Mouse (Mus musculus): ENCODE measurements around the gene Adcy5. TPM values are rescaled to one million over a fixed set of nuclear protein-coding genes. Genes with fewer than 3 reads are reported as not detected.

Gene Adcy5
- polyA plus RNA-seq, 1 experiment from 2014 or later: 3.0 TPM

DNA sequence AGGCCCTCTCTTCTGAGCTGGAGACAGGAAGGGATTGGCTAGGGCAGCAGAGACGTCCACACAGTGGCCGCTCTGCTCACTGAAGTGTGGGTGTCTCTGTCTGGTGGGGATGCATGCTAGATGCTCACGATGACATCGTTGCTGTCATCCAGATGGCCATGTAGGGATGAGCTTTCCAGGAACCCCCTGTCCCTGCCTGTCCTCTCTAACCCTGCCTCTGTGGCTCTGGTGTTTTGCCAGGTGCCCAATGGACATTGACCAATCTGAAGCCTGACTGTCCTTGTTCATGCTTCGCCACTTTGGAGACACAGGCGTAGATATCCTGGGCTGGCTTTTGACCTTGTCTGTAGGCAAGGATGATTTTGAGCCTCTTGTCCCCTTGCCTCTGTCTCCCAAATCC, 95.1 kb downstream of the Adcy5 start:
- Histone ChIP-seq H3K4me3 (replicated peaks; ENCODE audit: low read length) (no peak overlapping the region), H3K4me1 (ENCODE audit: control insufficient read depth, insufficient read depth, low read length) (no peaks in the 10 kb centered on the region), H3K9ac (ENCODE audit: low read length) (no peak overlapping the region), H3K36me3 (ENCODE audit: control insufficient read depth, insufficient read depth, low read length) (no peaks in the 10 kb centered on the region), H3K4me2 (ENCODE audit: low read depth, low read length) (no peak overlapping the region), H3K27me3 (ENCODE audit: control insufficient read depth, insufficient read depth, low read length) (no peaks in the 10 kb centered on the region), H3K27ac (ENCODE audit: low read length) (no peak overlapping the region), H3K9me3 (replicated peaks; ENCODE audit: control insufficient read depth, low read length) (no peaks in the 10 kb centered on the region)
- ATAC-seq (ENCODE audit: insufficient read depth, low FRiP score): no peak
- 89% methylated on average over 6 of the region's 6 CpGs for WGBS

DNA sequence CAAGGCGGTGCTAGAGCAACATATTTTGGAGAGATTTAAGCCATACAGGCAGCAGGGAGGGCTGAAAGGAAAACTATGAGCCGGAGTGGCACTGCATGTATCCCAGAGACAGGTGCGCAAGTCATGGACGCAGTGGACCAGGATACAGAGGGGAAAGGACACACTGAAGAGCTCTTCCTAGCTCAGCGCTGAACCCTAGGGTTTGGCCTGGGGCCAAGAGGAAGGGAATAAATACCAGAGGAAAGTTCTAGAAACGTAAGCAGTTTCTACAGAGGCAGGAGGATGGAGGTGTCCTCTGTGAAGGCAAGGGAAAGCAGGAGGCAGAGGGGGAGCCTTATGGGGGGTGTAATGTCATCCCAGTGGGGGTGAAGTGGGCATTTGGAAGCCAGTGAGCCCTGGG, 97.0 kb downstream of the Adcy5 start:
- Histone ChIP-seq H3K9me3 (replicated peaks; ENCODE audit: control insufficient read depth, low read length) (no peaks in the 10 kb centered on the region), H3K4me1 (ENCODE audit: control insufficient read depth, insufficient read depth, low read length) (no peaks in the 10 kb centered on the region), H3K9ac (ENCODE audit: low read length) (no peak overlapping the region), H3K4me2 (ENCODE audit: low read depth, low read length) (no peak overlapping the region), H3K36me3 (ENCODE audit: control insufficient read depth, insufficient read depth, low read length) (no peaks in the 10 kb centered on the region), H3K27ac (ENCODE audit: low read length) (no peak overlapping the region), H3K4me3 (replicated peaks; ENCODE audit: low read length) (no peak overlapping the region), H3K27me3 (ENCODE audit: control insufficient read depth, insufficient read depth, low read length) (no peaks in the 10 kb centered on the region)
- 76% methylated on average over 6 of the region's 6 CpGs for WGBS
- no peak for ATAC-seq (ENCODE audit: insufficient read depth, low FRiP score)

DNA sequence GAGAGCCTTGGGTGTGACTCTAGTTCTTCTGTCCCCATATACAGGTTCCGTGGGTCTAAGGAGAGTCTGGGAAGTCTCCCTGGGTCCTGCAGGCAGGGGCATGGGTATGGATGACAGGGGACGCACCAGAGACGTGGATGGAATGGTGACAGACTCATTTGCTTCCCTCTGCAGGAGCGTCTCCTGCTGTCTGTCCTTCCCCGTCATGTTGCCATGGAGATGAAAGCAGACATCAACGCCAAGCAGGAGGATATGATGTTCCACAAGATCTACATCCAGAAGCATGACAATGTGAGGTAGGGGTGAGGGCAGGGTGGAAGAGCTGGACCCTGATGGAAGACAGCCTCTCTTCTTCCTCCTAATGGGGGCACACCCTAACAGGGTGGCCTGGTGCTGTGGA, 98.3 kb downstream of the Adcy5 start:
- 66% methylated on average over 6 of the region's 6 CpGs for WGBS
- H3K9ac ChIP-seq (ENCODE audit: low read length): no peak overlapping the region
- H3K27ac ChIP-seq (ENCODE audit: low read length): no peak overlapping the region
- H3K27me3 ChIP-seq (ENCODE audit: control insufficient read depth, insufficient read depth, low read length): no peaks in the 10 kb centered on the region
- H3K4me3 ChIP-seq (replicated peaks; ENCODE audit: low read length): no peak overlapping the region
- no peak for ATAC-seq (ENCODE audit: insufficient read depth, low FRiP score)
- H3K9me3 ChIP-seq (replicated peaks; ENCODE audit: control insufficient read depth, low read length): no peaks in the 10 kb centered on the region
- H3K4me1 ChIP-seq (ENCODE audit: control insufficient read depth, insufficient read depth, low read length): no peaks in the 10 kb centered on the region
- no peak overlapping the region for H3K4me2 ChIP-seq (ENCODE audit: low read depth, low read length)
- no peaks in the 10 kb centered on the region for H3K36me3 ChIP-seq (ENCODE audit: control insufficient read depth, insufficient read depth, low read length)

DNA sequence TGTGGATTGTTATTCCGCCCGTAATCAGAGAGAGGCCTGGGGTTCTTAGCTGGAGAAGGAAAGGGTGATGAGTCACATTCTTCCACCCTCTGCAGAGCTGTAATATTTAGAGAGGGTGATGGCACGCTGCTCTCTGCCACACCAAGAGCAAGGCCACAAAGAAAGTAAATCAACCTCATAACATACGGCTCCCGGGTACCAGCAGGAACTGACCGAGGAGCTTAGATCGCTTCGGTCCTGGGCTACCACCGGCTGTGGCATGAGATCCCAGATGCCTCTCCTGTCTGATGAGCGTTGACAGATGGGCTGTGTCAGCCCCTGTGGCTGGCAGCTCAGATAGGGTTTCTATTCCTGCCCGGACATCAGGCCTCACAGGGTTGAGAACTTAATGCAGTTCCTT, 101.3 kb downstream of the Adcy5 start:
- H3K9me3 ChIP-seq (replicated peaks; ENCODE audit: control insufficient read depth, low read length): no peaks in the 10 kb centered on the region
- no peak overlapping the region for H3K27ac ChIP-seq (ENCODE audit: low read length)
- WGBS: 64% methylated on average over 11 of the region's 11 CpGs
- no peak overlapping the region for H3K4me3 ChIP-seq (replicated peaks; ENCODE audit: low read length)
- no peak overlapping the region for H3K4me2 ChIP-seq (ENCODE audit: low read depth, low read length)
- no peaks in the 10 kb centered on the region for H3K4me1 ChIP-seq (ENCODE audit: control insufficient read depth, insufficient read depth, low read length)
- no peaks in the 10 kb centered on the region for H3K36me3 ChIP-seq (ENCODE audit: control insufficient read depth, insufficient read depth, low read length)
- ATAC-seq (ENCODE audit: insufficient read depth, low FRiP score): no peak
- no peaks in the 10 kb centered on the region for H3K27me3 ChIP-seq (ENCODE audit: control insufficient read depth, insufficient read depth, low read length)
- H3K9ac ChIP-seq (ENCODE audit: low read length): peak overlapping the region; percentile 24; the same call in 1 of the 2 replicates

DNA sequence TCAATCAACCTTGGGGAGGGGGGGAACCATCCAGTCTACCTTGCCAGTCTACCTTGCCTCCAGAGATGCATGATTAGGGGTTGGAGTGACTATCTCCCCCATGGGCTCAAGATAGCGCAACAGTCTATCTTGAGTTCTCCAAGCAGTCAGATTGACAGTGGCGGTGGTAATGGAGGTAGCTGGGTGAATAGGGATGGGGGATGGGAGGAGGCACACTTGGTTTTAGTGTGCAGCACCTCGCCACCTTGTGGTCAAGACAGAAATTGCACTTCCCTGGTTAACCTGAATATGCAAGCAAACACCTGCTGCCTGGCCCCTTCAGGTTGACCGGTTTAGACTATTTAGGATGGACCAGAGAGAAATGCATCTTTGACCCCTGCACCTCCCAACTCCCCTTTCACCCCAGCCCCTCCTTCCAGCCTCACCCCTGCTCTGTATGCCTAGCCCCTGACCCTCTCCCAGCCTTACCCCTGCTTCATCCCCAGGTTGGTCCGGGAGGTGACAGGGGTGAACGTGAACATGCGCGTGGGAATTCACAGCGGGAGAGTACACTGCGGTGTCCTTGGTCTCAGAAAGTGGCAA, 115.8 kb downstream of the Adcy5 start:
- Histone ChIP-seq H3K27ac (ENCODE audit: low read length) (no peak overlapping the region), H3K4me1 (ENCODE audit: control insufficient read depth, insufficient read depth, low read length) (no peaks in the 10 kb centered on the region), H3K4me3 (replicated peaks; ENCODE audit: low read length) (no peak overlapping the region), H3K36me3 (ENCODE audit: control insufficient read depth, insufficient read depth, low read length) (no peaks in the 10 kb centered on the region), H3K9me3 (replicated peaks; ENCODE audit: control insufficient read depth, low read length) (no peaks in the 10 kb centered on the region), H3K4me2 (ENCODE audit: low read depth, low read length) (no peak overlapping the region), H3K9ac (ENCODE audit: low read length) (no peak overlapping the region), H3K27me3 (ENCODE audit: control insufficient read depth, insufficient read depth, low read length) (no peaks in the 10 kb centered on the region)
- 44% methylated on average over 10 of the region's 10 CpGs for WGBS
- peak; percentile 17; the same call in 1 of the 2 replicates for ATAC-seq (ENCODE audit: insufficient read depth, low FRiP score)

DNA sequence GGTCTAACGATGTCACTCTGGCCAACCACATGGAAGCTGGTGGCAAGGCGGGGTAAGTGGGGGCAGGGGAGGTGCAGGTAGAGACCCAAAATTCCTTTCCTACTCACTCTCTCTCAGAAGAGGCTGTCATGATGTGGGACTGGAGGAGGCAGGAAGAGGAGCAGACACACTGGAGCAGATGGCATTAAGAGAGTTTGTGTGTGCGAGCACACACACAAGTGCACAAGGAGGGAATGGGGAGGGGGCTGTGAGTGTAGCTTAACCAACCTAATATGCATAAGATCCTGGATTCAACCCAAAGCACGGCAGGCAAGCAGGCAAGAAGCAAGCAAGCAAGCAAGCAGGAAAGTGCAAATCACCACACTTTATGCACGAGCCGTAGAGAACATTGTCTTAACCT, 116.3 kb downstream of the Adcy5 start:
- Histone ChIP-seq H3K27ac (ENCODE audit: low read length) (no peak overlapping the region), H3K27me3 (ENCODE audit: control insufficient read depth, insufficient read depth, low read length) (no peaks in the 10 kb centered on the region), H3K36me3 (ENCODE audit: control insufficient read depth, insufficient read depth, low read length) (no peaks in the 10 kb centered on the region), H3K9ac (ENCODE audit: low read length) (no peak overlapping the region), H3K9me3 (replicated peaks; ENCODE audit: control insufficient read depth, low read length) (no peaks in the 10 kb centered on the region), H3K4me1 (ENCODE audit: control insufficient read depth, insufficient read depth, low read length) (no peaks in the 10 kb centered on the region), H3K4me2 (ENCODE audit: low read depth, low read length) (no peak overlapping the region), H3K4me3 (replicated peaks; ENCODE audit: low read length) (no peak overlapping the region)
- WGBS: 75% methylated on average over 6 of the region's 6 CpGs
- ATAC-seq (ENCODE audit: insufficient read depth, low FRiP score): no peak

DNA sequence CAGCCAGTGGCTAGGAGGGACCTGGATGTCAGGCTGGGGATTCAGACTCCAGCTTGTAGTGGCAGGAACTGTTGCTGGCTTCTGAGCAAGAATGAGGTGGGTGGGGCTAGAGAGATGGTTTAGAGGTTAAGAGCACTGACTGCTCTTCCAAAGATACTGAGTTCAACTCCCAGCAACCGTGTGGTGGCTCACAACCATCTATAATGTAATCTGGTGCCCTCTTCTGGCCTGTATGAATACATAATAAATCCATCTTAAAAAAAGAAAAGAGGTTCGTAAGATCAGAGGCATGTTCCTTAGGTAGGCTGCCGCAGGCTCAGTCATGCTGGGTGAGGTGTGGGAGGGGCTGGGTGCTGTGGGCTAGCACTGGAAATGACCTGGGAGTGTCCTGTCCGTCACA, 116.9 kb downstream of the Adcy5 start:
- ATAC-seq (ENCODE audit: insufficient read depth, low FRiP score): no peak
- no peaks in the 10 kb centered on the region for H3K36me3 ChIP-seq (ENCODE audit: control insufficient read depth, insufficient read depth, low read length)

DNA sequence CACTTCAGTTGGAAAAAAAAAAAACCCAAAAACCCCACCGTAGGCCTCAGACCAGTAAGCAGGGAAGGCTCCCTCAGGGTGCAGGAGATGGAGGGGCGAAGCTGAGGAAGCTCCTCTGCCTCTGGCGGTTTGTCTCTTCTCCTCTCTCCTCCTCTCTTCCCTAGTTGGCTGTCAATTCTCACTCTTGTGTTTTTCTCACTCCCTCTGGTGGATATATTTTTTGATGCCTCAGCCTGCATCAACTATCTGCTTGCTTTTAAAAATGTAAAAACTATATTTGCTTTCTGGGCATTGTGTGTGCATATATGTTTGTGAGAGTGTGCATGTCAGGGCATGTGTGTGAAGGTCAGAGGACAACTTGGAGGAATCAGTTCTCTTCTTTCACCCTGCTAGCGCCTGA, 117.7 kb downstream of the Adcy5 start:
- H3K36me3 ChIP-seq (ENCODE audit: control insufficient read depth, insufficient read depth, low read length): no peaks in the 10 kb centered on the region
- no peak overlapping the region for H3K4me2 ChIP-seq (ENCODE audit: low read depth, low read length)
- H3K4me3 ChIP-seq (replicated peaks; ENCODE audit: low read length): no peak overlapping the region
- WGBS: 66% methylated on average over 4 of the region's 4 CpGs
- ATAC-seq (ENCODE audit: insufficient read depth, low FRiP score): no peak
- H3K4me1 ChIP-seq (ENCODE audit: control insufficient read depth, insufficient read depth, low read length): no peaks in the 10 kb centered on the region
- H3K27ac ChIP-seq (ENCODE audit: low read length): no peak overlapping the region
- no peaks in the 10 kb centered on the region for H3K9me3 ChIP-seq (replicated peaks; ENCODE audit: control insufficient read depth, low read length)
- no peak overlapping the region for H3K9ac ChIP-seq (ENCODE audit: low read length)
- H3K27me3 ChIP-seq (ENCODE audit: control insufficient read depth, insufficient read depth, low read length): no peaks in the 10 kb centered on the region

More for the DNA sequence above, 116.9 kb downstream of the Adcy5 start:
- 40% methylated on average over 4 of the region's 4 CpGs for WGBS
- Histone ChIP-seq H3K27ac (ENCODE audit: low read length) (no peak overlapping the region), H3K27me3 (ENCODE audit: control insufficient read depth, insufficient read depth, low read length) (no peaks in the 10 kb centered on the region), H3K4me3 (replicated peaks; ENCODE audit: low read length) (no peak overlapping the region), H3K4me1 (ENCODE audit: control insufficient read depth, insufficient read depth, low read length) (no peaks in the 10 kb centered on the region), H3K4me2 (ENCODE audit: low read depth, low read length) (no peak overlapping the region), H3K9me3 (replicated peaks; ENCODE audit: control insufficient read depth, low read length) (no peaks in the 10 kb centered on the region), H3K9ac (ENCODE audit: low read length) (no peak overlapping the region)

DNA sequence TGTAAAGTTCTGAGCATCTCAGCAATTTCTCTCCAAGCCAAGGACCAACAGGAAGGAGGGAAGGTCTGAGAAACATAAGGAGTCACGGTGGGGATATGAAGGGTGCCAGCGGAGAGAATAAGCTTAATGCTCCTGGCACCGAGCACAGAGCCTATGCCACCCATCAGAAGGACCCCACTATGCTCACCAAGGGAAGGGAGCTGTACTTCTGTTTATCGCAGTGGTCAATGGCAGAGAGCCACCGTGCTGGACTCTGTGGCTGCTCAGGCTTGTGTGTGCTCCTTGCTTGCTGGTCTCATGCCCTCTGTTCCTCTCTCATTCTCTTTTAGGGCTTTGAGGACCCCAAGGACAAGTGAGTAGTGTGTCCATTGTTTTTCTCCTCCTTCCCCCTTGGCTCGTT, 123.5 kb downstream of the Adcy5 start:
- Histone ChIP-seq H3K36me3 (ENCODE audit: control insufficient read depth, insufficient read depth, low read length) (no peaks in the 10 kb centered on the region), H3K4me1 (ENCODE audit: control insufficient read depth, insufficient read depth, low read length) (no peaks in the 10 kb centered on the region), H3K4me2 (ENCODE audit: low read depth, low read length) (no peak overlapping the region), H3K27me3 (ENCODE audit: control insufficient read depth, insufficient read depth, low read length) (no peaks in the 10 kb centered on the region), H3K27ac (ENCODE audit: low read length) (no peak overlapping the region), H3K9ac (ENCODE audit: low read length) (no peak overlapping the region), H3K9me3 (replicated peaks; ENCODE audit: control insufficient read depth, low read length) (no peaks in the 10 kb centered on the region), H3K4me3 (replicated peaks; ENCODE audit: low read length) (no peak overlapping the region)
- 82% methylated on average over 6 of the region's 6 CpGs for WGBS
- no peak for ATAC-seq (ENCODE audit: insufficient read depth, low FRiP score)

DNA sequence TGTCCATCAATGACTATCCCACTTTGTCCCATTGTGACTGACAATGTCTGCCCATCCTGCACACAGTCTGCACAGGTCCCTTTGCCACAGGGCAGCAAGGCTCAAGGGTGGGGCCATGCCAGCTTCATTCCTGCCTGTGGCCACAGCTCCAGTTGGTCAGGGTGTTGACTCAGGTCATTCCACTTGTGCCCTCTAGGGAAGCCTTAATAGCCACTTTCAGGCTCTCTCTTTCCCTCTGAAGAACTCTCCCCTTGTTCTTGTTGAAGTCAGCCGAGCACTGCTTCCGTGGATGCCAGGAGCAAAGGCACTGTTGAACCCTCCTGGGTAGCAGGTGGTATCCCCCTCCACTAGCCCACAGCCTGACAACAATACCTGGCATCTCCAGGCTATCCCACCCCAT, 127.8 kb downstream of the Adcy5 start:
- no peaks in the 10 kb centered on the region for H3K4me1 ChIP-seq (ENCODE audit: control insufficient read depth, insufficient read depth, low read length)
- no peak overlapping the region for H3K27ac ChIP-seq (ENCODE audit: low read length)
- H3K9me3 ChIP-seq (replicated peaks; ENCODE audit: control insufficient read depth, low read length): no peaks in the 10 kb centered on the region
- H3K4me2 ChIP-seq (ENCODE audit: low read depth, low read length): no peak overlapping the region
- 89% methylated on average over 2 of the region's 2 CpGs for WGBS
- H3K9ac ChIP-seq (ENCODE audit: low read length): no peak overlapping the region
- H3K36me3 ChIP-seq (ENCODE audit: control insufficient read depth, insufficient read depth, low read length): no peaks in the 10 kb centered on the region
- no peaks in the 10 kb centered on the region for H3K27me3 ChIP-seq (ENCODE audit: control insufficient read depth, insufficient read depth, low read length)
- H3K4me3 ChIP-seq (replicated peaks; ENCODE audit: low read length): no peak overlapping the region
- ATAC-seq (ENCODE audit: insufficient read depth, low FRiP score): no peak
